ENCODE assay signal across 14 mouse cellular contexts in the genomic region with DNA sequence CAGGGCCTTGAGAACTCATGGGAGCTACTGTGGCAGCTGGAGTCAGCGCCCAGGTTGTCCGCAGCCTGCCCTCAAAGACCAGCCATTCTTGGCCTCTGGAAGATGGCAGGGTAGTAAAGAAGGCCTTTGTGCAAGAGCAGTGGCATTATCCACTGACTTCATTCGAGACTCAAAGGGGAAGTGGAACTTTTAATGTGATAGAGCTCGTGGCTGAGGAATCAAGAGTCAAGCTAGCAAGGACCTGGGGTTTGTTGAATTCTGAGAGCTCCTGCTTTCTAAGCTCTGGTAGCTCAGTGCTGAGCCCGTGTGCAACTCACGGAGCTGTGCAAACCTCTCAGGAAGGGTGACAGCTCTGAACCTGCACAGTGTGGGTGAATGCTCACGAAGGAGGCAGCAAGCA. TPM values are rescaled to one million over a fixed set of nuclear protein-coding genes. Genes with fewer than 3 reads are reported as not detected.
DNase-seq lines count a peak whose midpoint lies in the region; ATAC-seq and TF ChIP-seq lines count a peak whose summit lies in the region.
"Had no signal": no experiment of that assay in that cellular context is flagged by ENCODE, and none has a peak within 500 bp of the region (broad histone marks: within the 10 kb centered on the region; RNA-seq: fewer than 3 reads in every experiment).

No protein-coding gene starts in this region.

- peaks cover 34% of the 10 kb centered on the region for H3K4me1 ChIP-seq in forebrain, embryonic 10.5 days
- H3K4me1 ChIP-seq in forebrain, embryonic 14.5 days (ENCODE audit: control insufficient read depth, insufficient read depth, low read length), result peaks cover 5% of the 10 kb centered on the region
- peaks cover 19% of the 10 kb centered on the region; the same call in 1 of the 2 replicates for H3K4me1 ChIP-seq in lung, postnatal 0 days (ENCODE audit: insufficient read depth, low read depth, low read length)
- peaks cover 100% of the 10 kb centered on the region for H3K4me1 ChIP-seq in liver, embryonic 12.5 days

- H3K36me3 ChIP-seq in forebrain, embryonic 10.5 days (replicated peaks), result peaks cover 2% of the 10 kb centered on the region
- 0 out of 2 replicates have a peak, but pooled peaks cover 2% of the 10 kb centered on the region for H3K36me3 ChIP-seq in forebrain, embryonic 14.5 days (ENCODE audit: control insufficient read depth, insufficient read depth, low read length)
- H3K36me3 ChIP-seq in lung, postnatal 0 days (ENCODE audit: insufficient read depth, low read length), result no peaks in the 10 kb centered on the region
- H3K36me3 ChIP-seq in liver, embryonic 12.5 days, result peaks cover 6% of the 10 kb centered on the region
- H3K36me3 ChIP-seq: stomach, embryonic 15.5 days had no signal

- TF ChIP-seq CTCF in lung, postnatal 0 days (IDR thresholded peaks at IDR 0.05), result no peak

- H3K9ac ChIP-seq in forebrain, embryonic 14.5 days (ENCODE audit: low read length), result no peak overlapping the region
- H3K9ac ChIP-seq in lung, postnatal 0 days (replicated peaks; ENCODE audit: low read depth), result peak overlapping the region; percentile 12; the same call in 1 of the 2 replicates
- no peak overlapping the region for H3K9ac ChIP-seq in liver, embryonic 12.5 days
- H3K9ac ChIP-seq: neural tube, embryonic 15.5 days; stomach, embryonic 15.5 days had no signal

- no peaks in the 10 kb centered on the region for H3K9me3 ChIP-seq in forebrain, embryonic 10.5 days
- no peaks in the 10 kb centered on the region for H3K9me3 ChIP-seq in forebrain, embryonic 14.5 days (replicated peaks; ENCODE audit: control insufficient read depth, low read length)
- no peaks in the 10 kb centered on the region for H3K9me3 ChIP-seq in lung, postnatal 0 days (ENCODE audit: low read length)
- no peaks in the 10 kb centered on the region for H3K9me3 ChIP-seq in liver, embryonic 12.5 days (replicated peaks)
- H3K9me3 ChIP-seq: neural tube, embryonic 15.5 days; stomach, embryonic 15.5 days had no signal

- H3K27me3 ChIP-seq in forebrain, embryonic 10.5 days (ENCODE audit: poor library complexity, severe bottlenecking), result no peaks in the 10 kb centered on the region
- H3K27me3 ChIP-seq in forebrain, embryonic 14.5 days (replicated peaks; ENCODE audit: control insufficient read depth, insufficient read depth, low read length), result no peaks in the 10 kb centered on the region
- H3K27me3 ChIP-seq in lung, postnatal 0 days (replicated peaks; ENCODE audit: insufficient read depth, low read length), result no peaks in the 10 kb centered on the region
- H3K27me3 ChIP-seq in liver, embryonic 12.5 days (replicated peaks), result no peaks in the 10 kb centered on the region
- H3K27me3 ChIP-seq: neural tube, embryonic 15.5 days; stomach, embryonic 15.5 days had no signal

- no peak for DNase-seq in forebrain, embryonic 10.5 days (ENCODE audit: extremely low spot score, low spot score)
- no peak for DNase-seq in forebrain, embryonic 14.5 days (ENCODE audit: low spot score)
- DNase-seq in lung, postnatal 0 days (ENCODE audit: low spot score), result no peak
- no peak for DNase-seq in lung, postnatal 4 days
- no peak for DNase-seq in cerebellum, adult 9-11 months
- no peak for DNase-seq in adrenal gland, postnatal 10 days
- no peak for DNase-seq in adrenal gland, adult 18-20 months (ENCODE audit: low spot score in 2 of 2)
- DNase-seq: cerebellum, postnatal 14 days; gastrocnemius, postnatal 10 days; heart, postnatal 4 days; kidney, adult 18-20 months had no signal

- no peak for ATAC-seq in forebrain, embryonic 14.5 days
- no peak for ATAC-seq in lung, postnatal 0 days
- ATAC-seq in liver, embryonic 12.5 days, result no peak

- 88% methylated on average over 7 of the region's 7 CpGs for WGBS in forebrain, embryonic 10.5 days
- 82% methylated on average over 7 of the region's 7 CpGs for WGBS in forebrain, embryonic 14.5 days
- WGBS in lung, postnatal 0 days, result 78% methylated on average over 7 of the region's 7 CpGs
- 62% methylated on average over 7 of the region's 7 CpGs for WGBS in liver, embryonic 12.5 days (ENCODE audit: insufficient replicate concordance)

- no peak for TF ChIP-seq EP300 in lung, postnatal 0 days (IDR thresholded peaks at IDR 0.05)

- no peak overlapping the region for H3K4me3 ChIP-seq in forebrain, embryonic 10.5 days
- H3K4me3 ChIP-seq in forebrain, embryonic 14.5 days (ENCODE audit: low read depth, low read length), result no peak overlapping the region
- no peak overlapping the region for H3K4me3 ChIP-seq in lung, postnatal 0 days (ENCODE audit: low read depth, low read length)
- no peak overlapping the region for H3K4me3 ChIP-seq in liver, embryonic 12.5 days
- H3K4me3 ChIP-seq: neural tube, embryonic 15.5 days; stomach, embryonic 15.5 days had no signal

- H3K4me2 ChIP-seq in forebrain, embryonic 14.5 days (ENCODE audit: low read length), result no peak overlapping the region
- no peak overlapping the region for H3K4me2 ChIP-seq in lung, postnatal 0 days (replicated peaks; ENCODE audit: low read depth, low read length)
- H3K4me2 ChIP-seq in liver, embryonic 12.5 days, result no peak overlapping the region
- H3K4me2 ChIP-seq: neural tube, embryonic 15.5 days; stomach, embryonic 15.5 days had no signal

- 0 out of 2 replicates have a peak overlapping the region, but pooled peaks have one; percentile 6 for H3K27ac ChIP-seq in forebrain, embryonic 10.5 days
- H3K27ac ChIP-seq in forebrain, embryonic 14.5 days (ENCODE audit: low read depth, low read length), result no peak overlapping the region
- 0 out of 2 replicates have a peak overlapping the region, but pooled peaks have one; percentile 3 for H3K27ac ChIP-seq in lung, postnatal 0 days (ENCODE audit: low read length)
- peak overlapping the region; percentile 61 for H3K27ac ChIP-seq in liver, embryonic 12.5 days
- H3K27ac ChIP-seq: neural tube, embryonic 15.5 days; stomach, embryonic 15.5 days had no signal

RNA-seq across cellular contexts. Expression of gene Git2, which starts 5.6 kb away (rescaled TPM):
- polyA plus RNA-seq in forebrain, embryonic 10.5 days (2016; fragmentation: Nextera tagmentation; extraction: Ambion mirVana), result 33.1 and 34.2 TPM in 2 replicates
- polyA plus RNA-seq in forebrain, embryonic 14.5 days (2014; fragmentation: Nextera tagmentation; extraction: Ambion mirVana), result 29.1 and 36.3 TPM in 2 replicates
- 36.5 and 39.1 TPM in 2 replicates for polyA plus RNA-seq in lung, postnatal 0 days (2015; fragmentation: Nextera tagmentation; extraction: Ambion mirVana)
- 28.1 and 28.3 TPM in 2 replicates for polyA plus RNA-seq in liver, embryonic 12.5 days (2016; fragmentation: Nextera tagmentation; extraction: Ambion mirVana)
- total RNA-seq in adrenal gland, postnatal 10 days (2021), result 10 to 100 TPM; 45.3 to 63.5 TPM
- total RNA-seq in adrenal gland, adult 18-20 months (2021), result 10 to 100 TPM; 33.8 to 36.8 TPM

RNA-seq across cellular contexts. Expression of gene Ankrd13a, which starts 6.4 kb away (rescaled TPM):
- polyA plus RNA-seq in forebrain, embryonic 10.5 days (2016; fragmentation: Nextera tagmentation; extraction: Ambion mirVana), result 38.3 and 39.5 TPM in 2 replicates
- 25.8 and 32.3 TPM in 2 replicates for polyA plus RNA-seq in forebrain, embryonic 14.5 days (2014; fragmentation: Nextera tagmentation; extraction: Ambion mirVana)
- 110 and 115 TPM in 2 replicates for polyA plus RNA-seq in lung, postnatal 0 days (2015; fragmentation: Nextera tagmentation; extraction: Ambion mirVana)
- polyA plus RNA-seq in liver, embryonic 12.5 days (2016; fragmentation: Nextera tagmentation; extraction: Ambion mirVana), result 85.2 and 87.5 TPM in 2 replicates
- total RNA-seq in adrenal gland, postnatal 10 days (2021), result 10 to 100 TPM; 91.7 to 95.0 TPM
- 10 to 100 TPM; 72.6 to 82.7 TPM for total RNA-seq in adrenal gland, adult 18-20 months (2021)

RNA-seq across cellular contexts. Expression of gene 1500011B03Rik, which starts 42.4 kb away (rescaled TPM):
- 118 and 119 TPM in 2 replicates for polyA plus RNA-seq in forebrain, embryonic 10.5 days (2016; fragmentation: Nextera tagmentation; extraction: Ambion mirVana)
- 255 and 273 TPM in 2 replicates for polyA plus RNA-seq in forebrain, embryonic 14.5 days (2014; fragmentation: Nextera tagmentation; extraction: Ambion mirVana)
- polyA plus RNA-seq in lung, postnatal 0 days (2015; fragmentation: Nextera tagmentation; extraction: Ambion mirVana), result 72.8 and 97.5 TPM in 2 replicates
- 37.4 and 41.8 TPM in 2 replicates for polyA plus RNA-seq in liver, embryonic 12.5 days (2016; fragmentation: Nextera tagmentation; extraction: Ambion mirVana)
- 10 to 100 TPM; 39.1 to 55.8 TPM for total RNA-seq in adrenal gland, postnatal 10 days (2021)
- total RNA-seq in adrenal gland, adult 18-20 months (2021), result 10 to 100 TPM; 27.9 to 38.5 TPM
